Mouse (Mus musculus) lung, postnatal 36 days (tissue): ENCODE results near the gene Txnrd1.

ENCODE experiments used
- DNase-seq: peaks from one replicate; pipeline ENCODE4 v3.0.0; 2022; ENCODE audit warnings: mixed read lengths

Gene Txnrd1

GRCm38 (mm10) chr10:82818661-82819060 lies 15.1 kb upstream of the Txnrd1 start:
- no peak for DNase-seq

DNA sequence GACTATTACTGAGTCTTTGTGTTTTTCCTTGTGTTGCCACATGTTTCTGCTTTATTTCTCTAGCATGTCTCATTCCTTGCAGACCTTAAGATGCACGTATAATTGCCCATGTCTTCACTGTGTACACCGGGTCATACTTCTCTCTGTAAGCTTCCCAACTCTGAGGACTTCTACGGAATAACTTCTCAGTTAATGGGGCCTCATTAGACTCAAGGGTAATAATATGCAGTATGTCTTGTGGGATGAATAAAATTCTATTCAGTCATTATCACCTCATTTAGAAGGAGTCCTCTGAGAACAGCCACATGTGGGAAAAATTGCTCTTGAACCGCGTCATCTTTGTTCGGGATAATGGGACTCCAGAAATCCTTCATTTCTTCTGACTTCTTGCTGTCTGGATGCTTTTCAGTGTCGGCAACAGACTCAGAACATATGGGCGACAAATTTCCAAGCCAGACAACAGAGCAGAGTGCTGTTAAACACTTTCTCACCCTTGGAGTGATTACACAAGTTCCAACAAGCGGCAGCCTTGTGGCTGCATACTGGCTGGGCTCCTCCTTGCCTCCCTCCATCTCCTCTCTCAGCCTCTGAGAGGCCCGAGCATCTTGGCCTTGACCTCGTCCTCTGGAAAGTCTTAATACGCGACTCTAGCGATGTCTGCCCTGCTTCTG lies 10.5 kb upstream of the Txnrd1 start:
- no peak for DNase-seq

GRCm38 (mm10) chr10:82823779-82824177 lies 10.0 kb upstream of the Txnrd1 start:
- no peak for DNase-seq

GRCm38 (mm10) chr10:82824541-82824940 lies 9.2 kb upstream of the Txnrd1 start:
- DNase-seq: no peak

- no peak for DNase-seq
These were observed 7.2 kb upstream of the Txnrd1 start for GRCm38 (mm10) chr10:82826516-82826915.

- no peak for DNase-seq
These were observed 2.1 kb downstream of the Txnrd1 start for GRCm38 (mm10) chr10:82835898-82836297.

GRCm38 (mm10) chr10:82838390-82838789 lies 4.6 kb downstream of the Txnrd1 start:
- DNase-seq: no peak

DNA sequence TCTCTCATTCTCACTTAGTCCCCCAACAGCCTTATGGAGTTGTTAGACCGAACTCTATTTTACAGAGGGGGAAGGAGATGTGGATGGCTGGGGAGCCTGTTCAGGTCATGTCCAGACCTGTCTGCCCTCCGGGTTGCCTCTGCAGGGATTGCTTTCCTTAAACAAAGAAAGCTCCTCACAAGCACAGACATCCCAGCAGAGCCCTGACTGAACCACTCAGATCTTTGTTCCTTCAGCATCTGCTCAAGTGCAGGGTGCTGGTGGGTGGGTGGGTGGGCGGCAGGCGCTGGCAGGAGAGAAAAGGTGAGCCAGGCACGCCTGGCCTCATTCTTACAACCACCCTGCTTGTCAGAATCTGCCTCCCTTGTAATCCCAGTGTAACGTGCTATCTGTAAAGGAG lies 10.3 kb downstream of the Txnrd1 start:
- no peak for DNase-seq

GRCm38 (mm10) chr10:82844731-82845130 lies 11.0 kb downstream of the Txnrd1 start:
- DNase-seq: no peak

GRCm38 (mm10) chr10:82847821-82848459 lies 14.2 kb downstream of the Txnrd1 start:
- DNase-seq: no peak

GRCm38 (mm10) chr10:82849686-82850353 lies 16.1 kb downstream of the Txnrd1 start:
- no peak for DNase-seq

- no peak for DNase-seq
These were observed 16.6 kb downstream of the Txnrd1 start for GRCm38 (mm10) chr10:82850354-82850752.

- no peak for DNase-seq
These were observed 18.0 kb downstream of the Txnrd1 start for GRCm38 (mm10) chr10:82851751-82852150.

DNA sequence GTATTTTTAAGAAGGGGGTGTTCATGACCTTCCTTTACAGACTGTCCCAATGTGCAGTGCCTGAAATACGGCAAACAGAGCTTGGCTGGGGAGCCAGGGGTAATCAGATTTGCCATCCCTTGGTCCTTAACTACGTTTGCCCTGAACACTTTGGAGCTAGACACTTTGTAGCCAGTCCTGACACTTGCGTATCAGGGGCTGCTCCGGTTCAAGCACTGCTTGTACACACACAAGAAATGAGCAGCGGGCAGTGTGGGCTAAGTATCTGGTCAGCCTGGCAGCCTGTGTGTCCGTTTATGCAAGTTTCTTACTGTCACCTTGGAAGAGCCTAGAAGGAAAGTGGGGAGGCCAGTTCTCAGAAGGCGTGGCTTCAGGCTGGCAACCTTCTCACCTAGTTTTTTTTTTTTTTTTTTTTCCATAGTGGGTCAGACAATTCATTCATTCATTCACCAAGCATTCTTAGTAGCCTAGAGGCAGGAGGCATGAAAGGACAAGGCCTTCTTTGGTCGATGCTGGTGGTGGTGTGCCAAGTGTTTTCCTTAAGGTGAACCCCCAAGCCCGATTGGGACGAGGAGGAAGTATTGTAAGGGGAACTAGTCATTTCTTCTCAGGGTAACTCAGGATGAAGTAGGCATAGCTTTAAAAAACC lies 24.4 kb downstream of the Txnrd1 start:
- peak; percentile 24 for DNase-seq

DNA sequence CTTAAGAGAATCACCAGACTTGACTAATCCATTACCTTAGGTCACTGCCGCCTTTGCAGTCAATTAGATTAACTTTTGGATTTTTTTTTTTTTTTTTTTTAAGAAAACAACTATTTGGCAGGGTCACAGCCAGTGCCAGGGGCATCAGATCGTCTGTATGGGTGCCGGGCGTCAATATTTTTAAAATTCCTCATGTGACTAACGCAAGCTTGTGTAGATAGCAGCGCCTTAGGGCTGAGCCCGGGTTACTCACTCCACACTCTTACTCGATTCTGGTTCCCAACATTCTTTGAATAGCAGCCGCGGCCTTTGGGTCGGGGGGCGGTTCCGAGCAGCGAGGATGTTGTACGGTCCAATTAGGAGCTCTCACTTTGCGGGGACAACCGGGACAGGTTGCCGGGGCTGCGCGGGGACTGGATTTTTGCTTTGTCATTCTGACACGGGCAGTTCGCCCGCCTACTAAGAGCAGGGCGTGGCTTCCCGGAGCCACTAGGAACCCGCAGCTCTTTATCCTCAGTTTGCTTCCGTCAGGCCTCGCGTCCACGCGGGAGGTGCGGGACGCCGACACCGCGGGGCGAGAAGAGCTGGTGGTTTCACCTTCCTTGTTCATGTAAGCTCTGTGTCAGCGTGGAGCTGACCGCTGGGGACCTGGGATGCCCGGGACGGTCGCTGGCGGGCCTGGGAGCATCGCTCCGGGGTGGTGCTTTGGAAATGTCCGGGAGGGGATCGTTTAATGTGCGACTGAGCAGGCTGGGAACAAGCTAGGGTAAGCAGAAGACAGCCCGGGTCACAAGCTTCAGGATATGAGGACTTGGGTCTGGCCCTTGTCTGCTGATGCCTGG lies 25.2 kb downstream of the Txnrd1 start:
- peak; percentile 95 for DNase-seq

- peak; percentile 53 for DNase-seq
These were observed 25.8 kb downstream of the Txnrd1 start for GRCm38 (mm10) chr10:82859533-82859915.

- peak; percentile 77 for DNase-seq
These were observed 26.6 kb downstream of the Txnrd1 start for GRCm38 (mm10) chr10:82860181-82860928.

DNA sequence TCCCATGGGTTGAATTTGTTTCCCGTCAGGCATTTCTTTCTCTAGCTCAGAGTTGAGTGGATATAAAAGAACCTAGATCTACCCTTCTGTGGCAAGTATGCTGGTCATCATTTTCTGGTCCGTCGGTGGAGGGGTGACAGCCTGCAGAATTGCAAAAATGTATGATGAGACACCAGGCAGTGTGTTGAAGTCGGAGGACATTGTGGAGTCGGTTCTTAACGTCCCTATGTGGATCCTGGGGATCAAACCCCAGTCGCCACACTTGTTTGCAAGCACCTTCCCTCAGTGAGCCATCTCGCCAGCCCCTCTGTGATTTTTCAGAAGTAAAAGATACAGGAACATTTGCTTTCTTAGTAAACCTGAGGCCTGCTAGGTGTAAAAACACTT lies 27.2 kb downstream of the Txnrd1 start:
- DNase-seq: no peak

DNA sequence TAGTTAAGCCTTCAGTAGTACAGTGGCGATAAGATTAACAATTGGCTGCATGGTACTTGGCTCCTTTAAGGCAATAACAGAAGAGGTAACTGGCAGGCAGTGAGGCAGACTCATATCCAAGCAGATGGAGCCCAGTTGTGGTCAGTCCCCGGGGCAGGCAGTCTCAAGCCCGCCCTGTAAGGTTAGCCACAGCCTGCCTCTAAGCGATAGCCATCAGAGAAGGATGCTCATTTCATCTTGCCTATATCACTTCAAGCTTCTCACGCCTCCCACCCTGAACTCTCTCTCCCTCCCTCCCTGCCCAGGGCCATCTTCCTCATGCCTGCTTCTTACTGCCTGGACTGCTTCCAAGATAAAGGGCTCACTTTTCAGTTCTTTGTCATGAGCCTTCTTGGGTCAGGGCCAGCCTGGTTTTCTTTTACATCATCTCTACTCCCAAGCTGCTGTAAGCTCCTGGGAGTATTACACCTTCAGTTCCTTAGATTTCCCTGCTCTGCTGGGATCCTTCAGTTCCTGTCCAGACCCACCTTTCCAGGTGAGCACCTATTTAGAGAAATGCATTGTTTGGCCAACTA lies 29.4 kb downstream of the Txnrd1 start:
- peak; percentile 29 for DNase-seq

DNA sequence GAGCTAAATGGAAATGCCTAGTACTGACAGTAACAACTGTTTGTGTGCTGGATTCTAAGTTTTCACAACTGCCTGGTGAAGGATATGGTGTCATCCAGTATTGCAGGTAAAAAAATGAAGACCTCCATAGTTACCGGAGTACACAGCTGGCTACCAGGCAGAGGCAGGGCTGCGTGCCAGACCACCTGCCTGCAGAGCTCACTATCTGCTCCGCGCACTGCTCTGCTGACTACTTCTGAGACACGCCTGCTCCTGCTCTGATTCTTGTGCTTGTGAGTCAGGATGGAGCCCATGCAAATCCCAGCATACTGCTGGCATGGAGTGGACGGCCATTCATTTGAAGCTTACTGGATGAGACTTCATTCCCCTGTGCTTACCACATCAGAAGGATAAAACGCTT lies 30.1 kb downstream of the Txnrd1 start:
- no peak for DNase-seq

GRCm38 (mm10) chr10:82866356-82866755 lies 32.6 kb downstream of the Txnrd1 start, which contains the start of gene Eid3:
Gene Eid3 (plus strand): TSS chr10:82866626.
- no peak for DNase-seq

DNA sequence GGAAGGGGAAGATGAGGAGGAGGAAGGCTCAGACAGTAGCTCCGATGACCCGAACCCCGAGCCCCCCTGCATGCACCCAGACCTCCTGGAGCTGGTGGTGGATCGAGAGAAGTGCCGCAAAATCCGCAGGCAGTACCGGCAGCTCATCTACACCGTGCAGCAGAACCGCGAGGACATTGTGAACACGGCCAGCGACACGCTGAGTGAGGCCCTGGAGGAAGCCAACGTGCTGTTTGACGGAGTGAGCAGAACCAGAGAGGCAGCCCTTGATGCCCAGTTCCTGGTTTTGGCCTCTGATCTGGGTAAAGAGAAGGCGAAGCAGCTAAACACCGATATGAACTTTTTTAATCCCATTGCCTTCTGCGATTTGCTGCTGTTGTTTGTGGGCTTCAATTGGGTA lies 33.1 kb downstream of the Txnrd1 start:
- DNase-seq: no peak
